Mouse (Mus musculus) gastrocnemius, postnatal 14 days (tissue): Measurements from ENCODE around the gene Procr. TPM values are rescaled to one million over a fixed set of nuclear protein-coding genes. Genes with fewer than 3 reads are reported as not detected.
"Not testable (repeated sequence)": the region's sequence is repeated elsewhere in the genome, so short reads cannot be mapped to it uniquely, and the experiment has no call there.

Experiments
- DNase-seq: peaks from one replicate; pipeline ENCODE4 v3.0.0; 2021; ENCODE audit warnings: mixed read lengths
- intact Hi-C: fragments of 180-260 bp; cut with DNase I; formaldehyde crosslinking; loops from one replicate; pipeline ENCODE4 v1.15.1; 2025; ENCODE audit warnings: low total_unique reads
- long read RNA-seq, 2 experiments: library from polyadenylated mRNA; stranded (forward); transcript quantifications; one replicate each; pipeline ENCODE4 v2.0.0; 2021
- total RNA-seq, 2 experiments: library from RNA; stranded (reverse); gene quantifications; 2 replicates each; pipeline ENCODE4 v1.2.3; 2021

The Procr gene
- 10 to 100 TPM; 10.3 to 12.7 TPM for total RNA-seq
- long read RNA-seq, experiment 1, transcript Procr-201 (4 exons, 1,597 nt) = major isoform, 10 of 15 reads
- long read RNA-seq, experiment 1, partial matches to known transcripts = 4 of 15 reads
- long read RNA-seq, experiment 1, other reads (novel, unspliced or antisense) = 0 of 15 reads
- long read RNA-seq, experiment 2, transcript Procr-201 (4 exons, 1,597 nt) = major isoform, 9 of 13 reads
- long read RNA-seq, experiment 2, partial matches to known transcripts = 4 of 13 reads
- long read RNA-seq, experiment 2, other reads (novel, unspliced or antisense) = 0 of 13 reads

DNA sequence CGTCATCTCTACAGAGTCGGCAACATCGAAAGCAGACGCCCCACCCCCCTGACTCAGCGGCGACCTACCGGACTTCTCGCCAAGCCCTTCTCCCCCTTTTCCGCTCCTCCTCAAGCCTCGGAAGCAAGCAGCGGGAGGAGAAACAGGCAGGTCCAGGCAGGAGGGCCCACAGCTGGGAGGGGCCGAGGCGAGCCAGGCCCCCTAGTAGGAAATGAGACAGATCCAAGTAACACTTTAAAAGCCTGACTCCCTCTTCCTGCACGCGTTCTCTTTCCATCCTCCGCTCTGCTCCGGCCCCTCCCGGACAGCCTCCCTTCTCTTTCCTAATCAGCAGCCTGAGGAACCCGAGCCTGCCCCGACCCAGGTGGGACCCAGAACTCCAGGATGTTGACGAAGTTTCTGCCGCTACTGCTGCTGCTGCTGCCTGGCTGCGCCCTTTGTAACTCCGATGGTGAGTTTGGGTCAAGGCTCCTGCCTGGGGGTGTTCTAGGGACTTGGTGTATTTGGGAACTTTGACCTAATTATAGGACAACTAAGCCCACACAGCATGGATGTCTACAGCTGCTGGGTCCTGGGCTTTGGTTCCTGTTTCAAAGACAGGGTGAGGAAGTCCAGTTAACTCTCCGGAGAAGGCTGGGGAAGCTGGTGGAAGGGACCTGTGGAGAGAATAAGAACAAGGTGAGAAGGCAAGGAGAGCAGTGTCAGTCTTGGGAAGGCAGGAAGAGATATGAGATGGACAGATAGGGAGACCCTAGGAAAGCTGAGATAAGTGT, at the start of gene Procr:
TSS of gene Procr (plus strand) at position 104 of the 773 bp plus-strand sequence.
- DNase-seq = peak; percentile 57
- intact Hi-C loops = no loop called here

DNA sequence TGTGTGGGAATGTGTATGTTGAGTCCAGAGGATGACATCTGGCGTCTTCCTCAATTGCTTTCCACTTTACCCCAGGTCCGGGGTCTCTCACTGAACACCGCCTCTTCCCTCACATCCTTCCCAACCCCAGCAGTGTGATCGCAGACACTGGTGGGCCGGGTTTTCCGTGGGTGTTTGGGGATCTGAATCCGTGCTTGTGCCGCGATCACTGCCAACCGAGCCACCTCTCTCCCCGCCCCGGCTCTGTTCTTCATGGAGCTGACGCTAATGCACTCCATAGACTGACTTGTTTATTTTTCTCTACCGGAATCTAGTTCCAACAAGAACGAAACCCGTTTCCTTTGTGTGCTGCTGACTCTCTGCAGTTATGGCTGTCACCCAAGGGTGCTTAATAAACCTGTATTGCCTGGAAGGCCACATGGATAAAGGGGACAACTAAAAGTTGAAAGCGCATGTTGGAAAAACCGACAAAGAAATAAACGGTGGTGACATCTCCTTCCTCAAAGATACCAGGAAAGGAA, 49.5 kb upstream of the Procr start:
- intact Hi-C loops = no loop called here
- no peak for DNase-seq

DNA sequence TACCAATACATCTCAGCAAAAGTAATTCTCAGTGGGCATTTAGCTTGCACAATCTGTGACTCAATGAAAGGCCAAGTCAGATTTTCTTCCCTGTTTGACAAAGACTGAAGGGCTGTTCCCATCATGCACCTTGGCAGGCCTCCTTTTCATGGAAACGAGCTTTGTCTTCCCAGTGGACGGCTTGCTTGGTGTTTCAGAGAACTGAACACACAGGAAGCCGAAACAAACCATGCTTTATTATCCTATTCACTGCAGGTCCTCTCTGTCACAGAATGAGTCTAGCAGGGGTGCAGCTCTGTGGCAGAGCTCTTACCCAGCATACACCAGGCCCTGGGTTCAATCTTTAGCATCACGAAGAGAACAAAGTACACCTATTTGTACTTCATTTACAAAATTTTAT, 47.3 kb upstream of the Procr start:
- DNase-seq = no peak
- intact Hi-C loops = no loop called here

DNA sequence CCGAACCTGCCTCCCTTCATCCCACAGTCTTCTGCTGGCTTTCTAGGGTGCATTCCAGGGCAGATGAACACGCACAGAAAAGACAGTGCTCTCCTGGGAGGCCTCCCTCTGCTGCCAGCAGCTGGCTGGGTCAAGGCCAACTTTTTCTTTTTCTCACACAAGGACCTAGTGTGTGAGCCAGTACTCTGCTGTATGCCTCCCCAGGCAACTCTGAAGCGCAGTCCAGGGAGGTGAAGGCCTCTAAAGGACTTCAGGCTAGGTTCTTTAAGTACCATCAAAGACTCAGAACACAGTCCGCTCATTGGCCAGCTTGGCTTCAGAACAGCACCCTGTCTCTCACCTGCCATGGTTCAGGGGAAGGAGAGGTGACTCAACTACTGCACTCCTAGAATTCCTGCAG, 43.7 kb upstream of the Procr start:
- intact Hi-C loops = no loop called here
- peak; percentile 73 for DNase-seq

DNA sequence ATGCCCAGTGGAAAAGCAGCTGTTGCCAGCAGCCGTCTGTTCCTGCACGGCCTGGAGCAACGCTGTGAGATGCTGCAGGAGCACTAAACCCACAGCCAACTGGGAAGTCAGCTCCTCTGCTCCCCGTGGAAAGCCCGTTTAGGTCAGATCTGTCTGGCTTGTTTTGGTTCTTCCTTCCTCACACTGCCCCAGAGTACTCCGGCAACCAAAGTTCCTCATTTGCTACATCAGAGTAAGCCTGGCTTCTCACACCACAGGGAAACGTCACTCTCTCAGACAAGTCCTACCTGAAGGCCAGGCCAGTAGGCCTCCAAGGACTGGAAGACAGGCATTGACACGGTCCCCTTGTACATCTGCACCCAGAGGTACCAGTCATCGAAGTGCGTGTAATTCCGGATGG, 40.4 kb upstream of the Procr start:
- intact Hi-C loops = no loop called here
- DNase-seq = no peak

DNA sequence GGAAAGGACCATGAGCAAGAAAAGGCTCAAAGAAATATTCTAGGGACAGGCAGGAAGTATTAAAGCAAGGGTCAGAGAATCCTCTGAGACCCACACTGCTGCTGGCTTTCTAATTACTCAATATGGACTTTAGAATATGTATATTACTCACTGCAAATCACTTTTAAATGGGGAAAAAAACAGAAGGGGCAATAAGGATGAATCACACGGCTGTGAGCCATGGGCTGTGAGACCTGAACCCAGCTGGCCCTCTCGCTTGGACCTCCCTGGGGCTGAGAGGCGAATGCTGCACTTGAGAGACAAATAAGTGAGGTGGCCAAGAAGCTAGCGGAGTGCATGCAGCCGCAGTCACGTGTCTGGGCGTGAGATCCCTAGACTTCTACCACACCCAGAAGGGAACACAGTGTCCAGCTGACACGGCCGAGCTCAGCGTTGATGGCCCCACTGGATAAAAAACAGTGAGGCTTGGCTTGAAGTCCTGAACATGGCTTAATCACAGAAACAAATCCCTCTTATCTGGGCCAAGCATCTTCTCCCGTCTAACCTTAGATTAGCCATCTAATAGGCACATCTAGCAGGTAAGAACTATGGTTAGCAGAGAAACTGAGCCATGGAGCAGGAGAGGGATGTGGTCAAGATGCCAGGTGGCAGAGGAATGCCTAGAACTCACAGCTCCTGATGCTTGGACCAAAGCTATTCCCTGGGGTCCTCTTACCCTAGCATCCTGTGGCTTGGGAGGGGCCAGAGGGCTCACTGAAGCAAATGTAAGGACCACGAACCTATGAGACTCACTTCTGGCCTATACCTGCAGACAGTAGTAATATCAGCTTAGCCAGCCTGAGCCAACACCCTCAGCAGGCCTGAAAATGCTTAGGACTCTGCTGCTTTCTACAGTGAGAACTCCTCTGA, 33.6 kb upstream of the Procr start:
- intact Hi-C loops = no loop called here
- peak; percentile 77 for DNase-seq

DNA sequence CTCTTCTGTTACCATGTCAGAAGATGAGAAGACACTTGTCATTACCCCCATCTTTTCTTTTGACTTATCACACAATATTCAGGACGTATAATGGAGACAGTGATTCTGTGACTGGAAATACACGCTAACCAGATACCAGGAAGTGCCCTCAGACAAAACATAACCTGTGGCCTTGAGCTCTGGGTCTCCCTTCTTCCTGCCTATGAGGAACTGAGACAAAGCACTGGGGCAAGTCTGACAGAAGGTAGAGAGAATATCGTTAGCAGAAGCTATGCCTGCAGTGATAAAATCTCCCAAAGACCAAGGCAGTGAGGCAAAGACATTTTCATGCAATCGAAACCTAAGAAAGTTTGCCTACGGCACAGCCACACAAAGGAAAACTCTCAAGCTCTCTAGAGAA, 30.3 kb upstream of the Procr start:
- intact Hi-C loops = no loop called here
- DNase-seq = no peak

DNA sequence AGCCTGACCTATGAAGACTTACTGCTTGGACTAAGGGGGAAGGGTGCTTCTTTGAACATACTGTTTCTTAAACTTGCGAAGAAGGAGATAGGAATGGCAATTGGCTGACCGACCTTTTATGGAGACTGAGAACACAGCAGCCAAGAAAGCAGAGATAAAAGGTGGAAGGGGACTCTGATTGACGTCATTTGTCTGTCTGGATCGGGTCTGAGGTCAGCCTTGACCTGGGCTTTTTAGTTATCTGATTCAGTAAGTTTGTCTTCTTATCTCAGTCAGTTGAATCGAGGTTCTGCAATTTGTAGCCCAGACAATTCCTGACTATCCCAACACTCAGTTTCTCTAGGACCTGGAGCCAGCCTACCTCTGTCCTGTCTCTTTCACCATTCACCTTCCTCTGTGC, 26.9 kb upstream of the Procr start:
- intact Hi-C loops = no loop called here
- no peak for DNase-seq

DNA sequence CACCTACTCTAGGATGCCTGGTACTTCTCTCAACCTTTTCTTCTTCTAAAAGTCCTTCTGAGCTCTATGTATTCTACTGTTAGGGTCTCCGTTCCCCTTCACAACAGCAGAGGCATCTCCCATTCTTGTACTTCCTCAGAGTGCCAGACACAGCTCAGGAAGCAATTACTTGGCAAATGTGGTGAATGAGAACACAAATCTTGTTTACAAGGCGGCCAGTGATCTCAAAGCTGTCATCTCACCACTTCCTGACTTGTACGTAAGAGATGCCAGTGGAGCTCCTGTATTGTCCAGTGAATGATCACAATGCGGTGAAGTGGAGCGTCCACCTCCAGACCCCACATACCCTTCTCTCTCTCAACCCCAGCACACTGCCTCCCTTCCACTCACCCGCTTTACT, 26.4 kb upstream of the Procr start:
- DNase-seq = no peak
- intact Hi-C loops = no loop called here

DNA sequence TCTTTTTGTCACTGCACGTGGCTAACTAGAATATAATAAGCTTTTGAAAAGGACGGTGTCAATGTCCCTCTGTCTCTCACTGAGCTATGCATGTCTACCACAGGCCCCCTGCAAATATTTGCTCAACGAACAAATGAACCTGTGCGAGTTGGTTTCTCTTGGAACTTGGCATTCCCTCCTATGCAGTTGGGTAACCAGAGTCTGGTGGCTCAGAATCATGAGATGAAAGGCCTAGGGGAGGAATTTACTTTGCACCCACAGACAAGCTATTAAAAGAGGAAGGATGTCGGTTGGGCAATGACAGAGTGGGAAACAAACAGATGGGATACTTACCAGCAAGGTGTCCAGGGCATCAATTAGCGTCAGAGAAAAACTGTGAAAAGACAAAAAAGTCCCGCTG, 24.6 kb upstream of the Procr start:
- DNase-seq = no peak
- intact Hi-C loops = no loop called here

DNA sequence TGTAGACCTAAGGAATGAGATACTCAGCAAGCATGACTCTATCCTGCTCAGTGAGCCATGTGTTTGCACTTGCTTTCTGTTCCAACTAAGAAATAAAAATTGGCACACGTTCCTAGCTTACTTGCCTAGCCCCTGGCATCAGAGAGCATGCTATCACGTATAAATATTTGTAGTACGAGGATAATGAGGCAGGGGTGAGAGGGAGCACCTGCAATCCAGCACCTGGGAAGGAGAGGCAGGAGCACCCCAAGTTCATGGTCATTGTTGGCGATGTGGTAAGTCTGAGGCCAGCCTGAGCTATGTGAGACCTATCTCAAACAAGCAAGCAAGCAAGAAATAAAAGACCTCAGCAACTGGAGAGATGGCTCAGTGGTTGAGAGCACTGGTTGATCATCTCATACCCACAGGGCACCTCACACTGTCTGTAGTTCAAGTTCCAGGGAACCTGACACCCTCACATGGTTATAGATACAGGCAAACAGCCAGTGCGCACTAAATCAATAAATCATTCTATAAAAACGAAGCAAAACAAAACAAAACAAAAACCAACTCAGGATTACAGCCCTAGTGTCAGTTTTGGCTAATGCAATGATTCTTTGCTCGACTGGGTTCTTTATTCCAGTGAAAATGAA, 23.0 kb upstream of the Procr start:
- no peak for DNase-seq
- intact Hi-C loops = no loop called here

DNA sequence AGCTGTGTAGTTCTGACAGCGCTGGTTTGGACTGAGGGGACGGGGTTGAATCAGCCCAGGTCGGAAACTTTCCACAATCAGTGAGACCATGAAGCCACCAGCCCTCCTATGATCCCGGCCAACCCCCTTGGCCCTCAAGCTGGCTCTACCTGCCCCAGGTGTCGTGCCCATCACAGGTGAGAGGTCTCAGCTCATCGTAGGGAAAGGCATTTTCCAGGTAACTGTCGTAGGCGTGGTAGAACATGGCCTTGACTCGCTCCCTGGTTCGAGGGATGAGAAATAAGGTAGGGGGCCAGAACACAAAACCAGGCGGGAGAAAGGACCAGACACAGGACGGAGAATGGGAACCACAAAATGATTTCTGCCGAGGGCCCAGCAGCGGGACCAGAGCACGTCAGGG, 22.2 kb upstream of the Procr start:
- intact Hi-C loops = no loop called here
- no peak for DNase-seq

DNA sequence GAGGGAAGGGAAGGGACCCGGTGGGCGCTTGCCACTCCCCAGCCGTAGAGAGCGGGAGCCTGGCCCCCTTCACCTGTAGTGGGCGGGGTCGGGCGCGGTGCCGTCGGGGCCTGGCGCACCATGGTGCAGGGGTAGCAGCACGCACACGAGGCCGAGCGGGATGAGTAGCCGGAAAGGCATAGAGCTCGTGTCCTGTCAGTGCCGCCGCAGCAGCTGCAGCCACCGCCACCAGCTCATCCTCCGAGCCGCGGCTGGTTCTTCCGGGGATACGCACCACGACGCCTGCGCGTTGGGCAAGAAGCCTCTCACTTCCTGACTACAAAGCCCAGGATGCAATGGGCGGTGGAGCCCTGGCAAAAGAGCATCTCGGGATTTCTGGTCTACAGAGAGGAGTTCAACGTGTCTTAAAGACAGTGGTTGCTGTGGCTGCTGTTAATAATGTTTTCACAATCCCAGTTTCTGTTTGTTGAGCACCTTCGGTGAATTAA, 21.7 kb upstream of the Procr start, which contains the start of gene Edem2:
TSS of gene Edem2 (minus strand) at position 318 of the 488 bp plus-strand sequence.
- peak; percentile 93 for DNase-seq
- intact Hi-C loops = no loop called here

DNA sequence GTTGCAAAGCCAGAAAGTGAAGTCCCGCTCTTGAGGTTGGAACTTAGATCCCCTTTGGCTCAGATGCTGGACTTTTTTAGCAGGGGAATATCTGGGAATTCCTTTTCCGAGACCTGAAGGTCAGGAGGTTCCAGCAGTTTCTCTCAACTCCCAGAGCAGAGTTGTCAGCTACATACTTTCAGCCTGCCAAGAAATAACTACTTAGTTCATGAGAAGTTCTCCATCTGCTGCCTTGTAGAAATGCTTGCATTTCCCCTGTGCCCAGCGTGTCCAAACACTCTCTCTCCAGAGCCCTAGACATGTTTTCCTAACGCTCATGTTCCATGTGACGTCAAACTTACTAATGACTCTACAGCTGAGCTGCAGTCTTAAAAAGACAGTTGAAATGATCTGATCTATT, 15.8 kb upstream of the Procr start:
- no peak for DNase-seq

DNA sequence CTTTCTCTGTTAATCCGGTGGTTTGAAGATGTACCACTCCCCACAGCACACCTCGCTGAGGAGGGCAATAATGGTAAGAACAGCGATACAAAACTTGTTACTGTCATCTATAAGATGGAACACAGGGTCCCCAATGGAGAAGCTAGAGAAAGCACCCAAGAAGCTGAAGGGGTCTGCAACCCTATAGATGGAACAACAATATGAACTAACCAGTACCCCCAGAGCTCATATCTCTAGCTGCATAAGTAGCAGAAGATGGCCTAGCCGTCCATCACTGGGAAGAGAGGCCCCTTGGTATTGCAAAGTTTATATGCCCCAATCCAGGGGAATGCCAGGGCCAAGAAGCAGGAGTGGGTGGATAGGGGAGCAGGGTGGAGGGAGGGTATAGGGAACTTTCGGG, 15.2 kb upstream of the Procr start, which contains the start of gene Gm17581:
TSS of gene Gm17581 (minus strand) at position 101 of the 400 bp plus-strand sequence.
- DNase-seq, intact Hi-C loops: not testable (repeated sequence)

More for the DNA sequence above, 15.8 kb upstream of the Procr start:
- intact Hi-C loops = no loop called here

DNA sequence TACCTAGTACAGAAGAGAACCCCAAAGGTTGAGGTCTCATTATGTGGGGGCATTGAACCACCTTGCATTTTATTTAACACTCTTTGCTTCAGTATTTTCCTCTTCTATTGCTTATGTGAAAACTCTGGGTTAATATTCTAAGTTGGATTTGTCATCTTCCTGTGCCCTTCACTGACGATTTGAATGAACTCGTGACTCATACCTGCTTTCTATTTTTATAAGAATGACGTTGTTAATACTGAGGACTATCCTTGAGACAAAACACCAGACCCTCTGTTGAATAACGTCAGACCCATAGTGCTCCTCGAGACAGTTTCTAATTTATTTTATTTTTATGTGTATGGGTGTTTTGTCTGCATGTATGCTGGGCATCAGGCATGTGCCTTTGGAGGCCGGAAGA, 14.0 kb upstream of the Procr start:
- DNase-seq = no peak
- intact Hi-C loops = no loop called here

DNA sequence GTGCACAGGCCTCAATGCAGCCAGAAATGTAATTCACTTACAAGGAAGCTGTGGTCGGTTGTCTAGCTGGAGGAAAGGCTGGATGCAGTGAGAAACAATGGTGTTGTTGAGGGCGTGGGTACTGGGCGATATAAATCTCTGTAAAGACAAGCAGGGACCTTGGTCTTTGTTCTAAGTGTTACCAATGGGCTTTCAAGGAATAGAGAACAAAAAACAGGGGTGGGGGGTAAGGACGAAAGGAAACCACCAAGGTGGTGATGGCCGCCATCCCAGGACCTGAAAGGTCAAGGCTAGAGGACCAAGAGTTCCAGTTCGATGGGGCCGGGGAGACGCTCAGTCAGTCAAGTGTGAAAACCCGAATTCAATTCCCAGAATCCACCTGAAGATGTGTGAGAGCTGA, 13.1 kb upstream of the Procr start:
- intact Hi-C loops = no loop called here

DNA sequence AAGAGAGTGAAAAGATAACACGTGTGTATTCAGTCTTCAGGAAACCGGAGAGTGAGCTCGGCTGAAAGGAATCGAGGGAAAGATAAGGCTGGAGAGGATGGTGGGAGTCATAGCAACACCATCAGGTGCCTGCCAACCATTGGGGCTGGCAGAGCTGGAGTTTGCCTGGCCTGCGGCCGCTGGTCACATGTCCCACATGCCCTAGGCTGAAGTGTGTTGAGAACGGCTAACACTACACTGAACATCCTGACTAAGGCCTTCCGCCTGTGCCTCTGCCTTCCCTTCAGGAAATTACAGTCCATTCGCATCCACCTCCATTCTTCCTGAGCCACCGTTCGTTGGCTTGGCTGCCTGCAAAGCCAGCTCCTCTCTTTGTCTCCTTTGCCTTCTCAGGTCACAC, 8.7 kb upstream of the Procr start:
- no peak for DNase-seq
- intact Hi-C loops = no loop called here

More for the DNA sequence above, 13.1 kb upstream of the Procr start:
- no peak for DNase-seq

DNA sequence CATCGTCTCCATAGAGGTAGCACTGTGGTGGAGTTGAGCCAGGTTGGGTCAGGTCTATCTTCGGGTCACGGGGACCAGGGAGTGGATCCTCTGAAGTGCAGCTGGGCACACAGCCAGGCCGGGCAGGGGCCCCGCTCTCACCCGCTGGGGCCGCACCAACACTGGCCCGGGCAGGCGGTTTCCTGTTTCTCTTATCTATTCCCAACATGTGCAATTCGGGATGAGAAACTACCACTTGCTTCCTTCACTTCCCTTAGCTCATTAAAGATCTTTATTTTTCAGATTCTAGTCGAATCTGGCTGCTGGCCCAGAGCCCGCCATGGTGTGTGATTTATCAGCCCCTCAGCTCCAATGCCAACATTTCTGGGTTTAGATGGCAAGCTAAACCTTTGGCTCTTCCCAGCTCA, 8.0 kb upstream of the Procr start:
- DNase-seq = peak; percentile 13
- intact Hi-C loops = no loop called here
